Mouse (Mus musculus) retina, embryonic 14.5 days (tissue): Measurements from ENCODE around the gene Plekhg2.
A peak's percentile ranks its signal among the peaks of the same experiment; 100 is the strongest.

Source experiments
- DNase-seq: peaks from one replicate; pipeline ENCODE4 v3.0.0-alpha.2; 2015; ENCODE audit warnings: low spot score

The Plekhg2 gene

DNA sequence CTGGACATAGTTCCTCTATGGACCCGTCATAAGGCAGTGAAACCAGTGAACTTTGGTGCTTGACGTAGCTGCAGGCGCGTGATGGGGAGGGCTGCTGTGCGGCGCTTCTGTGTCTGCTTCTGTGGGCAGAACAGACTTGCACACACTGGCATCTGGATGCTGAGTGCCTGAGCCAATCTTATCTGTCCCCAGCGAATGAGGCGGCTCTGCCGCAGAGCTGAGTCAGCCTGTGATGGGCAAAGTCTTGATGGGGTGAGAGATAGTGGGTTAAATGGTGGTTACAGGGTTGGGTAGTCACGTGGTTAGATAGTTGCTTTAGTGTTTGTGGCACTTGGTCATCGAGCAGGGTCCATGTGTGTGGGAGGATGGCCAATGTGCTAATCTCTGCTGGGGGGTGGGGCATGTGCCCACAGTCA is 10.6 kb upstream of the Plekhg2 start:
- no peak for DNase-seq

DNA sequence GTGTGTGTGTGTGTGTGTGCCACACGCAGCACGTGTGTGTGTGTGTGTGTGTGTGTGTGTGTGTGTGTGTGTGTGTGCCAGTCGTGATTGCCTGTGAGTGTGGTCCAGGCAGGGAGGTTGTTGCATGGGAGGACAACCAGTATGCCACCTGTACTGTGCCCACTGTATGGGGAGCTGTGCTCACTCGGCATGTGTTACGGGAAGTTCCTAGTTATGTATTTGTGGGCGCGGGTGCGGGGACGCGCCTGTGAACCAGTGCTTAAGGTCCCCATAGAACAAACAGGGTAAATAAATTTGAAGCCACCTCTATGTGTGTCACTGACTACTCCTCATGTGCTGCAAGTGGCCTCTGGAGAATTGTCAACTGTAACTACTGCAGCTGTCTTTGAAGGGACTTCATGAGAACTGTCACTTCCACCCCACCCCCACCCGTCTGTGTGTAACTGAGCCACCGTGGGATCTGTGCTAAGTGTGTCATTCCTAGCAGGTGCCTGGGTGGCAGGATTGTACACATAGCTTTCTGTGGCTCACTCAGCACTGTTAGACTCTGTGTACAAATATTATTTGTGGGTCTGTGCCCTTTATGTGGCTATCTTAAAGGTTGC is 10.1 kb upstream of the Plekhg2 start:
- no peak for DNase-seq

DNA sequence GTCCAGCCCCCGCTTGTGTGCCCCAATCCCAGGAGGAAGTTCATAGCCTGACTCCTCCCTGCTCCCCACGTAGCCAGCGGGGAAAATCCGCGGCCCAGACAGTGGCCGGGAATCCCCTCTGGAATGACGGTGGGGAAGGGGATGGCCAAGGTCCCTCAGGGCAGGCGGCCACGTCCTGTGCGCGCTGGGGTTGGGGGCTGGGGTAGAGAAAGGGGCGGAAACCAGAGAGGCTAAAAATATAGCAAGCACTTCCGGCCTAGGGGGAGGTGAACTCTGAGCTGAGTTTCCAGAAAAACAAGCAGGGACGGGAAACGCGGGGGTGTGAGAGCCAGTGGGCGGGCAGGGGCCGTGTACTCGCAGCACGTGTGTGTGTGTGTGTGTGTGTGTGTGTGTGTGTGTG is 9.5 kb upstream of the Plekhg2 start:
- peak; percentile 58 for DNase-seq

DNA sequence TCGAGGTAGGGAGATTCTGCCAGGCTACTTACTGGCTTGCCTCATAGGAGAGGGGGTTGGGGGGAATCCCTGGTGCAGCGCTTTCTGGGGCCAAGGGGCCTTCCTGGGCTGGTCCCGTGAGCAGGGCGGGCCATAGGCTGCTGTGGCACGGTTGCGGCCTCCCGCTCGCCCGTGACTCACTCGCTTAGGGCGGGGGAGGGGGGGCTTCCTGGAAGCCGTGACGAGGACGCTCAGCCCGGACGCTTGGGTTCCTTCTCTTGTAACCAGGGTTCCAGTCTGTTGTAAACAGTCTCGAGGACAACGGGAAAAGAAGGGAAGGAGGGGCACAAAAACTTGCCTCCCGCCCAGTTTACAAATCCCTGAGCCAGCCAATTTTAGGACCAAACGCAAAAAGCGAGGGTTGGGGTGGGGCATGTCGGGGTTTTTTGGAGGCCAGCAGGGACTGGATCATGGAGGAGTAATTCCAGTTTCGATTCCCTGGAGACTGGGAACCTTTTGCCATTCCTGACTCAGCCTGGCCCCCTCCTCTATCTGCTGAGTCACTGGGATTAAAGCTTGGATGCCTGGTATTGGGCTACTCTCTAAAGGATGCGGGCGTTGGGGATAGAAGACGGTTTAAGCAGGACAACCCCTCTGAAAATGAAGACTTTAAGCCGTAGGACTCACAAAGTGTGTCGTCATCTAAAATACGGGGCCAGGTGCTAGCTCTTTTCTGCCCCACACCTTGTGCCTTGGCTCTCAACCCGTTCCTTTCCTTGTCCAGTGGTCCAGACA is 8.8 kb upstream of the Plekhg2 start:
- DNase-seq: peak; percentile 50

DNA sequence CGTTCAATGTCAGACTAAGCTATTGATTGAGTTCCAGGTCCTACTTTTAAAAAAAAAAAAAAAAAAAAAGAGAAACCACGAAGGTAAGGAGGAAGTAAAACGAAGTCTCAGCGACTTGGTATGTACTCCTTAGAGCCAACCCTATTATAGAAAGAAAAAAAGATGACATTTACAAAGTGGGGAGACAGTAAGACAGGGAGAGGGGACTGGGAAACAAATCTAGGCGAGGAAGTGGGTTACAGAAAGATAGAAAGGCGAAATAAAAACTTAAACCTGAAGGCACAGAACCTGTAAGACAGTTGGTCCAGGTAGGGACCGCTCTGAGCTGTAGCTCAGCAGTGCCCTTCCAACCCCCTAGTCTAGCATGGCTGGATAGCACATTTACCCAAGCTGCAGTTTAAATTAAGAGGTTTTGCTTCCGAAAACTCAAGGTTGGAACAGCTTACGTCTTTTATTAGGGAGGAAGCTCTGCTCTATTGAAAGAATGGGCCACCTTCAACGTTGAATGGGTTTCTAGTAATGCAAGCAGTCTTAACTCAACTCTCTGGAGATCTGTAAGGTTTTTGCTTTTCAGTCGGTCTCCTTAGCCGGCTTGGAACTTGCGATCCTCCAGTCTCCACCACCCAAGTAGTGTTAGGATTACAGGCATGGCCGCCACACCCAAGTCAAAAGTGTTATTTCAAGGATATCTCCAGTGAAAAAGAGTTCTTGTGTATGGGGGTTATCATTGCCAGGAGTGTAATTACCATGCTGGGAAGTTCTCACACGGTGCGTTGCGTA is 8.0 kb upstream of the Plekhg2 start, which contains the start of gene Zfp36:
Zfp36 (minus strand) TSS at position 17 of the 780 bp plus-strand sequence.
- DNase-seq: no peak

DNA sequence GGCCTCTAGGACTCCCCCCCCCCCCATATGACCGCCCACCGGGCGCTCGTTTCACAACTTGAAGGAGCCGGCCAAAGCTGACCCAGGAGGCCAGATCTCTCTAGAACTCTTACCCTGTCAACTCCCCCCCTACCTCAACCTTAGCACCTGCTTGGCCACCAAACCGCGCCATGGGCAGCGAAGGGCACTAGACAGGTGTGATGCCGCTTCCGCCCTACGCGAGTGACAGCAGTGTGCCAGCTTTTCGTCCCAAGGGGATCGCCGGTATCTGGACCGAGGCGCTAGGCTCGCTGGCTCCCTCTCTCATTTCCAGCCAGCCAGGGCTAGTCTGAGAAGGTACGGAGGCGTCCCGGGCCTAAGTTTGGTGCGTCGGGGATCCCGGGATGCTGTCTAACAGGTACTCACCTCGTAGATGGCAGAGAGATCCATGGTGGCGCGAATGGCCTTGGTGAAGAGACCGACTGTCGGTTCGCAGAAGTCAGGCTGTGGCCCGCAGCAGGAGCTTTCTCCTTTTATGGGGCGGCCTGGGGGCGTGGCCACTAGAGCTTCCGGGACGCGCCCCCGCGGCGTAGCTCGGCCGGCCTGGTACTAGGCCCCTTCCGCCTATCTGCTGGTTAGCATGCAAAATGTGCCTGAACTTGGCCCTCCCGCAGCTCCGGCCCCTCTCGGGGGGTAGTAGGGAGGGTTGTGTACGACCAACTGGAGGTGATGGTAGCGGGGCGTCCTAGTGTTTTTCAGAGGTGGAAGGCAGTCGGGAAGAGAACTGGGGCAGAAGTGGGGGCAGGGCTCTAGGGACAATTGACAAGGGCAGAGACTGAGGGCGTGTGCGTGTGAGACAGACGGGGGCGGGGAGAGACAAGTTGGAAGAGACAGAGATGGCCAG is 6.6 kb upstream of the Plekhg2 start:
- DNase-seq: peak; percentile 92

DNA sequence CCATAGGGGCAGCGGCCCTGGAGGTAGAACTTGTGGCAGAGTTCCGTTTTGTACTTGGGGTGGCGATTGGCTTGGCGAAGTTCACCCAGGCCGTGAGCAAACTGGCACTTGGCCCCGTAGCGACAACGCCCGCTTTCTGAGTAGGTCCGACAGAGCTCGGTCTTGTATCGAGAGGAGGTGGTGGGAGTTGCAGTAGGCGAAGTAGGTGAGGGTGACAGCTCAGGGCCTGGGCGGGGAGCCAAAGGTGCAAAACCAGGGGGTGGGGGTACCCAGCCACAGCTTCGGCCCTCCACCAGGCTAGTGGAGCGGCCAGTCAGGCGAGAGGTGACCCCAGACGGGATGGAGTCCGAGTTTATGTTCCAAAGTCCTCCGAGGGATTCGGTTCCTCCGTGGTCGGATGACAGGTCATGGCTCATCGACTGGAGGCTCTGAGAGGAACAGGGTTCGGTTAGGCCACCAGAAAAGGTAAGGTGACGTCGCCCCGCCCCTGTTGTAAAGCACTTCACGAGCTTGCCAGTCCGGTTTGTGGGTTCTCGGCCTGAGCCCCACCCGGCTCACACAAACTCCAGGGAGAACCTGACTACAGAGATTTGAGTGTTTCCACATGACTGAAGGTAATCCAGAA is 5.8 kb upstream of the Plekhg2 start:
- DNase-seq: no peak

DNA sequence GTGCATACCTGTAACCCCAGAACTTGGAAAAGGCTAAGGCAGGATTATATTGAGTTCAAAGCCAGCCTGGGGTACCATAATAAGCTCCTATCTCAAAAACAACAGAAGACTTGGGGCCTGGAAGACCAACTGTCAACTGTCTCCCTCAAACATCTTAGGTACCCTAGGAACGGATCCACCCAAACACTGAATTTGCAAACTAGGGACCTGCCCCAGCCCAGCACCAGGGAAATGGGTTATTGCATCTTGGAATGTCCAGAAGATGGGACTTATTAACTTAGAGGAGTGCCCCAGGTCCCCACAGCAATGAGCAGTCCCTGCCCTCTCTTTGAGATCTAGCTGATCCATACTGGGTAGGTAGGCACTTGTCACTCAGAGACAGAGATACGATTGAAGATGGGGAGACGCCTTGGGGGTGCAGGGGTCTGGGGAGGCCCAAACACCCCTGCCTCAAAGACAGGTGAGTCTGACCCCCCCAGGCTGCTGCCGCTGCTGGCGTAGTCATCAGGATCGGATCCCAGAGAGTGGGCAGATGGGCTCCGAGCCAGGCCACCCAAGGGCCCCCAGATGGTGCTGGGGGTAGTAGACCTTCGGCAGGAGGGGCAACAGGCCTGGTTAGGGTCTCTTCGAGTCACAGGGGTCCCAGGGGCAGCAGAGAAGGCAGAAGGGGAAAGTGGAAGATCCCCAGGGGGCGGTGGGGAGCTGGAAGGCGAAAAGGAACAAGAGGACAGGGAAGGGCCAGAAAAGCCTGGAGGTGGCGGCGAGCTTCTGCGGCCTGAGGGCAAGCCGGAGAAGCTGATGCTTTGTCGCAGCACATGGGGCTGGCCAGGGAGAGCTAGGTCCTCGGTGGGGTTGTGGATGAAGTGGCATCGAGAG is 5.0 kb upstream of the Plekhg2 start:
- DNase-seq: no peak

DNA sequence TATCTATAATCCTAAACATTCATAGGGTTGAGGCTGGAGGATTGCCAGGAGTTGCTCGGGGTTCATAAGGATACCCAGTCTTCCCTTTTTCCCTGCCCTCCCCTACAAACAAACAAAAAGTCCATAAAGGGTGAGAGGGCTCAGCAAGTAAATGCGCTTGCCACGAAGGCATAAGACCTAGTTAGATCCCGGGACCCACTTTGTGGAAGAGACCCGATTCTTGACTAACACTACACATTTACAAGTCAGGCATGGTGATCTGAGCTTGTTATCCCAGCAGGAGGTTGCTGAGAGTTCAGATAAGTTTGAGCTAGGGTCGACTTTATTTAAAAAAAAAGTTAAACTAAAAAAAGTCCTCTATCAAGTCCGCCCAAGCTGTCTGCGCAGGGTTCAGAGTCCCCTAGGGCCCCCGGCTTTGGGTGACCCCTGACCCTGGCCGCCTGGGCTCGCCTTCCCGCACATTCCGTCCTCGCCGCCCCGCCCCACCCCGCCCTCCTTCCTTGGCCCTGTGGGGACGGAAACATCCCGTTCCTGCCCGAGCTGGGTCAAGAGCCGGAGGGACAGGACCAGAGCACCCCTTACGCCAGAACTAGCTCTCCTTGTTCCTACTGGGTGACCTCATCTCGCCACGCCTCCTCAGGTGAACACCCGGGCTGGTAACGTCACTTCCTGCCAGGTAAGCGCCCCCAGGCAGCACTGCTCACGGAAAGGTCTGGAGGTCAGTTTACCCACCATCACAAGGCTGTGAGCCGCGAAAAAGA is 3.8 kb upstream of the Plekhg2 start:
- DNase-seq: no peak

DNA sequence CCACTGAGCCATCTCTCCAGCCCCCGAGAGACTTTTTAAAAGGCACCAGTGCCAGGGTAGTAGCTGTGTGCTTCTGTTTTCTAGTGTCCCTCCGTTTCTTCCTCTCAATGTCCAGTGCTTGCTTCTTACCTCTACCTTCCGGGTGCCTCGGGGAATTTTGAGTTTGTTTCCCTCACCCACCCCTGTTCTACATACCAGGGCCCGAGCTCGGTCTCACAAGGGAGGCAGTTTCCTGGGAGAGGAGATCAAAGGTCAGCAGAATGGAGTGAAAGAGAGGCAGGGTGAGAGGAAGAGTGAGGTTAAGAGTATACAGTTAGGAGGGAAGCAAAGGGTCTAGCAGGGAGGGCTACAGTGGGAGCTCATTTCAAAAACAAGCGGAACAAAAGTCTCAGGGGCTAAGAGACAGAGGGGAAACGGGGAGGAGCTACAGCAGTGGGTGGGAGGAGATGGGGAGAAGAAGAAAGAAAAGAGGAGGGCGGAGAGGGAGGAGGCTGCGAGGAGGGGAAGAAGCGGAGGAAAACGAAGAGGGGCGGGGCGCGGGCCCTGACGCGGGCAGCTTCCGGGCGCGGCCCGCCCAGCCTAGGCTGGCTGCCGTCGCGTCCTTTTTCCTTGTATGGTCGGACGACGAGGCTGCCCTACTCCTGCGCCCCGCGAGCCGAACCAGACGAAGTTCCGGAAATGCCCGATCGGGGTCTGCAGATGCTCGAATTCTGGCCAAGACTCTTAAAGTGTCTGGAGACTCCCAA is 3.0 kb upstream of the Plekhg2 start:
- peak; percentile 90 for DNase-seq

DNA sequence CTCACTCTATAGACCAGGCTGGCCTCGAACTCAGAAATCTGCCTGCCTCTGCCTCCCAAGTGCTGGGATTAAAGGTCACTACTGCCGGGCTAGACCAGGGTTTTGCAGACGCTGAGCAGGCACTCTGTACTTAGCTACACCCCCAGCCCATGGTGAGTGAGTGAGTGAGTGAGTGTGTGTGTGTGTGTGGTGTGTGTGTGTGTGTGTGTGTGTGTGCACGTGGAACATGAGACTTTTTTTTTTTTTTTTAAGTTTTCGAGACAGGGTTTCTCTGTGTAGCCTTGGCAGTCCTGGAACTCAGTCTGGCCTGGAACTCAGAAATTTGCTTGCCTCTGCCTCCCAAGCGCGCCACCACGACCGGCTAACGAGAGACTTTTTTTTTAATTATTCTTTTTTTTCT is 2.2 kb upstream of the Plekhg2 start:
- no peak for DNase-seq

DNA sequence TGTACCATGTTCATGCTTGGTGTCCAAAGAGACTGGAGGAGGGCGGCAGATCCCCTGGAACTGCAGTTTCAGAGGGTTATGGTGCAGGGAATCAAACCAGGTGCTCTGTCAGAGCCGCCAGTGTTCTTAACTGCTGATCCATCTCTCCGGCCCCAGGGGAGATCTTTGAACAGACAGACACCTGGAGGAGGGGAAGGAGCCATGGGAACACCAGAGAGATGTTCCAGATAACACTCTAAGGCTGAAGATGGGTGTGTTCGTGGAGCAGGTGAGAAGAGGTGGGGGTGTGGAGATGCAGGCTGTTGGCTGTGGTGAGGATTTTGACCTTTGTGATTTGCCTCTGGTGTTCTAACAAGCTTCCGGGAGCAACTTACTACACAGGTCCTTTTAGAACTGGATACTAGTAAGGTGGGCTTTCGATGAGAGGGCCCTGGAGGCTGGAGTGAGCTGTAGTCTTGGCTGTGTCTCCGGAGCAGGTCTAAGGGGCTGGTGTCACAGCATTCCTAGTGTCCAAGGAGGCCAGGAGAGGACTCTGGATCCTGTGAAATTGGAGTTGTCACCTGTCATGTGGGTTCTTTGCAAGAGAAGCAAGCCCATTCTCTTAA is 1.6 kb upstream of the Plekhg2 start:
- no peak for DNase-seq

DNA sequence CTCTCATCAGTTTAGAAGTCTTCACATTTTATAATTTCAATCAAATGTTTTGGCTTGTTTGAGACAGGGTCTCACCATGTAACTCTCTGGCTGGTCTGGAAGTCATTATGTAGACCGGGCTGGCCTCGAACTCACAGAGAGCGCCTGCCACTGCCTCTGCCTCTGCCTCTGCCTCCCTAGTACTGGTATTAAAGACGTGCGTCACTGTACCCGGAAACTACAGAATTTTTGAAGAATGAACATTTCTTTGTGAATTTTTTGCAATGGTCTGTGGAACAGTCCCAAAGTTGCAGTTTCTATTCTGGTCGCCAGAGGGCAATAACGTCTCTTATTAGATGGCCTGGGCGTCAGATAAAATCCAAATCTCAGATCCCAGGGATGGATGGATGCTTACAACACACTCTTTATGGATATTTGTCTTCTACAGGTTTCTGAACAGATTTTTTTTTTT is 757 bp upstream of the Plekhg2 start:
- DNase-seq: peak; percentile 92

DNA sequence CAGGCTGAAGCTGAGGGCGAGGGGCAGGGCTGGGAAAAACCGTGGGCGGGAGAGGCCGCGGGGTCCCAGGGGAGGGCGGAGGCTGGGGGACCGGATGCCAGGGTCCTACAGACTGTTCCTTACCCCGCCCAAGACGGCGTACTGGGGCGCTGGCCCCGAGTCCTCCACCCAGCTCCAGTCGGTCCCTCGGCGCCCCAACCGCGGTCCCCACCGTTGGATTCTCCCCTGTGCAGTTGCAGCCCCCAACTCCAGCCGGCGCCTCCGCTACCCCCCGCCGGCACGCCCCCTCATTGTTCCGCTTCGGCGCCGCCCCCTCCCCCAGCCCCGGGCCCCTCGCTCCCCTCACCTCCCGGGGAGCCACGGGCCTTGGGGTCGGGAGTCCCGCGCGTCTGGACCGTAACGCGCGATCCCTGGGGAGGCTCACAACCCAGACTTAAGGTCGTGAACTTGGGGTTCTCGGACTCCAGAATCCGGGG is 847 bp downstream of the Plekhg2 start:
- peak; percentile 65 for DNase-seq

DNA sequence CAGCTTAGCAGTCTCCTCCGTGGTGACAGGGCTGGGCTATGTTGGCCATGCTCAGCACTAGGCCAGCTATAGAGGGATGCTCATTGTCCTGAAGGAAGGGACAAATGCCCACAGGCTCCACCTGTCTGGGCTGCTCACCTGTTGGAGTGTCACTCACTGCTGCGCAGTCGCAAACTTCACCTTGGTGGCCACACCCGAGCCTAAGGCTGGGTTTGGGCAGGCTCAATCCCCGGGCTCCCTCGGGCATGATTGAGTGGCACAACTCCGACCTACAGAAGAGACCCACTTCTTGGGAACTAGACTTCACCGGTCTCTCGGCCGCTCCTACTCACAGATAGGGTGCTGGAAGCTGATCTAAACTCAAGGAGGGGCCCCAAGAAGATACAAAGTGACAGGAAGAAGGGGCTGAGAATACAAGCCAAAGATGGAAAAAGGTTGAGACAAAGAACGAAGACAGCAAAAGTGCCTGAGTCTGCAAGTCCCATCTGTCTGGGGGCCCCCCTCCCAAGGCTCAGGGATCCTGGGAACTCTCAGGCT is 1.4 kb downstream of the Plekhg2 start:
- no peak for DNase-seq

DNA sequence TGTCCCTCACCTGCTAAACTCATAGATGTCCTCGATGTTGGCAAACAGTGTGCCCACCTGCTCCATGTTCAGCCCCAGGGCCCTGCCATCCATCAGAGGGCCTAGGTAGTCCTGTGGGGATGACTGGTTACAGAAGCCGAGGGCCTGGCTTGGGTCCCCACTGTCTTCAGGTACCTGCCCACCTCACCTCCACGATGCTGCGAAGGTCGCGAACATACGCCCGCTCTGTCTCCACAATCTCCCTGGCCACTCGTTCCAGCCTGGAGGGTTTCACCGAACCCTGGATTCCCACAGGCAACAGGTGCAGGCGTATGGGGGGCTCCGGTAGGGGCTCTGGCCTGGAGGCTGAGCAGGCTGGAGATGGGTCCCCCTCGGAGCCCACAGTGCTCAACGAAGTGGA is 2.3 kb downstream of the Plekhg2 start:
- no peak for DNase-seq

DNA sequence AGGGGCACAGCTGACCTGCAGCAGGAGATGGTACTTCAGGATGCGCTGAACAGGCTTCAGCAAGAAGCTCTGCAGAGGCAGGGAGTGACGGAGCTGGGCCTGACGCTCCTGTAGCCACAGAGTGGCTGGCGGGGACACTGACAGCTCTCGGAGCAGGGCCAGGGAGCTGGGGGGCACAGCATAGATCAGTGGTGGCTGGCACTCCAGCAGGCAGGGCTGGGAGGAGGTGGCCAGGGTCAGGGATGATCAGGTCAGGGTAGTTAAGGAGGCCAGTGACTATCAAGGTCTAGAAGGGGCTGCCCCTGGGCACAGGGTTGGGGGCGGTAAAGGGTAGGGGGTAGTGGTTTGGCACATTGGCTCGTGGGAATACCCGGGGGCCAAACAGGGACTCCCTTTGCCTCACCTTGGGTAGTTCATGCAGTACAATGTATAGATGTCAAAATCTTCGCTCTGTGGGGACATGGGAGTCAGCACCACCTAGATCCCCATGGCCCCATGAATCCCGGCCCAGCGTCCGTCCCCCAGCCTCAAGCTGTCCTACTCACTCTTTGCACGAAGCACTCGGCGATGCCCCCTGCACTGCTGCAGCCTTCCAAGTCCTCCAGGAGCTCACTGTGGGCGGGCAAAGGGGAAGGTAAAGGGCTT is 4.0 kb downstream of the Plekhg2 start:
- DNase-seq: no peak
